Mouse (Mus musculus) E14TG2a.4 (cell line): ENCODE results near the gene Erich6b.

Experiments
- H3K27me3 ChIP-seq: 2 replicates; pipeline ENCODE4 v1.6.1; 2014; ENCODE audit warnings: low read length, control low read depth; ENCODE audit not compliant: insufficient read depth
- H3K36me3 ChIP-seq: 2 replicates; pipeline ENCODE4 v1.6.1; 2014; ENCODE audit warnings: low read length, control low read depth; ENCODE audit not compliant: insufficient read depth
- H3K4me1 ChIP-seq: replicated peaks from 2 replicates; pipeline ENCODE4 v1.6.1; 2014; ENCODE audit warnings: low read depth, low read length, control low read depth
- H3K4me3 ChIP-seq: replicated peaks from 2 replicates; pipeline ENCODE4 v1.5.1; 2014; ENCODE audit warnings: mild to moderate bottlenecking, low read length
- H3K9me3 ChIP-seq: 2 replicates; pipeline ENCODE4 v1.6.1; 2014; ENCODE audit warnings: low read length, control low read depth
- CTCF ChIP-seq: conservative IDR thresholded peaks from 2 replicates; pipeline ENCODE4 v1.5.1; 2014; ENCODE audit warnings: low read length
- NANOG ChIP-seq: IDR thresholded peaks from 2 replicates; pipeline ENCODE4 v1.6.1; 2014; ENCODE audit warnings: borderline replicate concordance, low read length, mixed read lengths
- POU5F1 ChIP-seq: IDR thresholded peaks from 2 replicates; pipeline ENCODE4 v1.6.1; 2014; ENCODE audit warnings: low read length, borderline replicate concordance

The Erich6b gene

GRCm38 (mm10) chr14:75713661-75714060 lies 71.6 kb downstream of the Erich6b start:
- H3K9me3 ChIP-seq = no peaks in the 10 kb centered on the region
- no peaks in the 10 kb centered on the region for H3K27me3 ChIP-seq
- H3K36me3 ChIP-seq = peaks cover 92% of the 10 kb centered on the region
- no peaks in the 10 kb centered on the region for H3K4me1 ChIP-seq
- H3K4me3 ChIP-seq = no peak overlapping the region
- no peak for TF ChIP-seq CTCF
- no peak for TF ChIP-seq POU5F1
- TF ChIP-seq NANOG = no peak

- TF ChIP-seq NANOG (no peak), POU5F1 (no peak), CTCF (no peak)
- Histone ChIP-seq H3K27me3 (no peaks in the 10 kb centered on the region), H3K36me3 (peaks cover 94% of the 10 kb centered on the region), H3K9me3 (peaks cover 8% of the 10 kb centered on the region), H3K4me3 (no peak overlapping the region), H3K4me1 (no peaks in the 10 kb centered on the region)
Measured at GRCm38 (mm10) chr14:75716410-75716809, 74.4 kb downstream of the Erich6b start.
